Mouse (Mus musculus) kidney, adult 2 months (tissue): ENCODE results near the gene Stn1. TPM values are rescaled to one million over a fixed set of nuclear protein-coding genes. Genes with fewer than 3 reads are reported as not detected.

Experiments used
- DNase-seq: peaks from one replicate; pipeline ENCODE4 v3.0.0; 2021
- H3K27ac ChIP-seq: fragments of 200-500 bp; 2 replicates; pipeline ENCODE4 v1.5.1; 2012; ENCODE audit warnings: low read depth, low read length, control low read depth, inconsistent platforms; ENCODE audit not compliant: insufficient read depth
- H3K27me3 ChIP-seq: fragments of 200-500 bp; replicated peaks from 2 replicates; pipeline ENCODE4 v1.6.1; 2012; ENCODE audit warnings: mild to moderate bottlenecking, moderate library complexity, low read length, inconsistent platforms; ENCODE audit not compliant: control insufficient read depth, insufficient read depth
- H3K36me3 ChIP-seq: fragments of 200-500 bp; 2 replicates; pipeline ENCODE4 v1.6.1; 2012; ENCODE audit warnings: mild to moderate bottlenecking, moderate library complexity, low read length, inconsistent platforms; ENCODE audit not compliant: control insufficient read depth, insufficient read depth
- H3K4me1 ChIP-seq: fragments of 200-500 bp; 2 replicates; pipeline ENCODE4 v1.6.1; 2011; ENCODE audit warnings: low read length; ENCODE audit not compliant: control insufficient read depth, insufficient read depth
- H3K4me3 ChIP-seq: fragments of 200-500 bp; 2 replicates; pipeline ENCODE4 v1.5.1; 2011; ENCODE audit warnings: mild to moderate bottlenecking, low read depth, low read length, control low read depth; ENCODE audit not compliant: insufficient read depth
- CTCF ChIP-seq: fragments of 200-500 bp; conservative IDR thresholded peaks from 2 replicates; pipeline ENCODE4 v1.5.1; 2011; ENCODE audit warnings: low read depth, mild to moderate bottlenecking, control low read depth, low read length, moderate library complexity, mixed read lengths; ENCODE audit not compliant: insufficient read depth, insufficient read length
- POLR2A ChIP-seq: fragments of 200-500 bp; IDR thresholded peaks from one replicate; pipeline ENCODE4 v1.6.1; 2011; ENCODE audit warnings: low read depth, low read length, control low read depth
- WGBS: fragments of 180-500 bp; shearing (Covaris S2); methylation state at CpG from one replicate; pipeline ENCODE4 v1.1.7; 2018; 5-methylcytosine and 5-hydroxymethylcytosine counted together
- polyA plus RNA-seq: library from polyadenylated mRNA; depleted of rRNA; stranded (reverse); fragments of >200 nt; gene quantifications from 2 replicates; pipeline ENCODE4 v1.2.3, GENCODE M21; 2012

The Stn1 gene
- polyA plus RNA-seq, 1 experiment = 12.3 TPM

DNA sequence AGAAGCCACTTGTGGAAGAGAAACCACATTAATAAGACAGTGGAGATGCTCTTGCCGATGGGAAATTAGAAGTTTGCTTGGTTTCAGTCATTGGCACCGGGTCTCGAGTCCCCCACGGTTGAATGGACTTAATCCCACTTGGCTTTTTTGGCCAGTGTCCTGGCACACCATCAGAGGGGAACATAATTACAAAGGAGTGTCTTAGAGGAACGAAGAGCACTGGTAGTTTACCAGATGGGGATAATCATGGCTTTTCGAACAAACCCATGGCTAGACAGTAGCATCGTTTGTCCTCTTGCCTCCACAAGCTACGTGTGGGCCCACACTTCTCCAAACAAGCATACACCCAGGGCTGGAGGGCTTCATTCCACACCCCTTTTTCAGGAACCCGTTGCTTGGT, 40.0 kb downstream of the Stn1 start:
- H3K4me1 ChIP-seq = no peaks in the 10 kb centered on the region; the same call in 1 of the 2 replicates
- no peaks in the 10 kb centered on the region for H3K36me3 ChIP-seq
- TF ChIP-seq CTCF = no peak
- TF ChIP-seq POLR2A = no peak
- H3K4me3 ChIP-seq = no peak overlapping the region
- no peak overlapping the region for H3K27ac ChIP-seq
- DNase-seq = no peak
- WGBS = 79% methylated on average over 9 of the region's 9 CpGs
- no peaks in the 10 kb centered on the region for H3K27me3 ChIP-seq

- H3K4me1 ChIP-seq = no peaks in the 10 kb centered on the region; the same call in 1 of the 2 replicates
- WGBS = 83% methylated on average over 23 of the region's 23 CpGs
- DNase-seq = no peak
- TF ChIP-seq CTCF (no peak), POLR2A (no peak)
- H3K4me3 ChIP-seq = no peak overlapping the region
- H3K27me3 ChIP-seq = no peaks in the 10 kb centered on the region
- H3K27ac ChIP-seq = no peak overlapping the region
- H3K36me3 ChIP-seq = no peaks in the 10 kb centered on the region
Measured at GRCm38 (mm10) chr19:47493017-47493997, 44.0 kb downstream of the Stn1 start.

GRCm38 (mm10) chr19:47492422-47492821, 44.9 kb downstream of the Stn1 start:
- no peak for TF ChIP-seq CTCF
- no peak for TF ChIP-seq POLR2A
- no peaks in the 10 kb centered on the region for H3K27me3 ChIP-seq
- H3K36me3 ChIP-seq = no peaks in the 10 kb centered on the region
- H3K4me3 ChIP-seq = no peak overlapping the region
- WGBS = 88% methylated on average over 6 of the region's 6 CpGs
- no peaks in the 10 kb centered on the region; the same call in 1 of the 2 replicates for H3K4me1 ChIP-seq
- peak overlapping the region; percentile 16; the same call in 1 of the 2 replicates for H3K27ac ChIP-seq
- DNase-seq = no peak

DNA sequence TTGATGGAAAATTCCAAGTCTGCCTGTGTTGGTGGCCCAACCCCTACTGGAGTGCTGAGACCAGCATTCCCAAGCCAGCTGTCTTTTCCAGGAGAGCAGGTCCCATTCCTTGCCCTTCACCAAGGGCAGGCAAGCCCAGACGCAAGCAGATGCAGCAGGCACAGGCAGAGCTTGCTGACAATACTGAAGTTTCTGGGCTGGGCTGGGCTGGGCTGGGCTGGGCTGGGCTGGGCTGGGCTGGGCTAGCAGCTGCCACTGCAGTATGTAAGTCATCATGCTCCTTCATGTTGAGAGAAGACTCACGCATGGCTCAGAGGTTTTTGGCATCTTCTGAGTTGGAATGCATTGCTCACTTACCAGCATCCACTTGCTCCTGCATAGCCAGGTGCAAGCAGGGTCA, 45.5 kb downstream of the Stn1 start:
- H3K27me3 ChIP-seq = no peaks in the 10 kb centered on the region
- no peaks in the 10 kb centered on the region for H3K36me3 ChIP-seq
- H3K27ac ChIP-seq = peak overlapping the region; percentile 16; the same call in 1 of the 2 replicates
- no peak for TF ChIP-seq CTCF
- no peak for TF ChIP-seq POLR2A
- WGBS = 49% methylated on average over 2 of the region's 2 CpGs
- peak; percentile 45 for DNase-seq
- H3K4me3 ChIP-seq = no peak overlapping the region
- H3K4me1 ChIP-seq = no peaks in the 10 kb centered on the region; the same call in 1 of the 2 replicates

DNA sequence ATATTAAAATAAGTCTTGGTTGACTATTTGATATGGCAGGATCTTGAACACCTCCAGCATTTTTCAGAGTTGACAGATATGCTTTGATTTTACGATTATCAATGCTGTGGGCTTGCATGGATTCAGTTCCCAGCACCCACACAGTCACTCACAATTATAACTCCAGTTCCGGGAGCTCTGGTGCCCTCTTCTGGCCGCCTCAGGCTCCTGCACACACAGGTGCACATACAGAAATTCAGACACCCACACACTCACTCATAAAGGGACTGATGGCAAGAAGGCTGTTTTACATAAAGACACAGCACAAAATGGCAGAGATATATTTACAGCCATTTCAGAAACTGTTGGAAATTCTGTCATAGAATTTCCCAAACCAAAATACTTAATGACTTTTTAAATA, 48.1 kb downstream of the Stn1 start:
- WGBS = 93% methylated on average over 3 of the region's 3 CpGs
- H3K4me1 ChIP-seq = no peaks in the 10 kb centered on the region; the same call in 1 of the 2 replicates
- H3K27ac ChIP-seq = no peak overlapping the region
- H3K36me3 ChIP-seq = no peaks in the 10 kb centered on the region
- TF ChIP-seq CTCF = no peak
- no peak for TF ChIP-seq POLR2A
- no peak for DNase-seq
- H3K4me3 ChIP-seq = no peak overlapping the region
- H3K27me3 ChIP-seq = no peaks in the 10 kb centered on the region

GRCm38 (mm10) chr19:47488250-47488649, 49.1 kb downstream of the Stn1 start:
- H3K36me3 ChIP-seq = no peaks in the 10 kb centered on the region
- no peaks in the 10 kb centered on the region; the same call in 1 of the 2 replicates for H3K4me1 ChIP-seq
- no peak for DNase-seq
- H3K27me3 ChIP-seq = no peaks in the 10 kb centered on the region
- H3K4me3 ChIP-seq = no peak overlapping the region
- peak; percentile 52 for TF ChIP-seq CTCF
- TF ChIP-seq POLR2A = no peak
- H3K27ac ChIP-seq = no peak overlapping the region
- WGBS = 49% methylated on average over 4 of the region's 4 CpGs

DNA sequence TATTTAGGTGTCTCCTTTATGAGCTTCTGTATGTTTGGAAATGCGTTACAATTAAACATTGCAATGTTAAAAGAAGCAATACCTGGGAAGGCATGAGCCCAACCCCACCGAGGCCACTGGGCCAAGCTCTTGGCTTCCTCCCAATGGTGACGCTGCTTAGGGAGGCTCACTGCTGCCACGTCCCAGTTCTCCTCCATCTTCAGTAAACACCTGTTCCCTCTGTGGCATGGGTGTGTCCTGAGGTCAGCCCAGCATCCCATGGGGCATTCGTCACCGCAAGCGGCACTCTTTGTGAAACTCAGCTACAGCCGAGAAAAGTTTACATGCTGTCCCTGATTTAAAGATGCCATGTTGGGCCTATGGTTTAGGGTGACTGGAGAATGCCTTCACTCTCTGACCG, 49.7 kb downstream of the Stn1 start:
- H3K4me3 ChIP-seq = no peak overlapping the region
- H3K36me3 ChIP-seq = no peaks in the 10 kb centered on the region
- DNase-seq = no peak
- 81% methylated on average over 9 of the region's 9 CpGs for WGBS
- no peaks in the 10 kb centered on the region; the same call in 1 of the 2 replicates for H3K4me1 ChIP-seq
- no peak overlapping the region for H3K27ac ChIP-seq
- no peaks in the 10 kb centered on the region for H3K27me3 ChIP-seq
- TF ChIP-seq CTCF (no peak), POLR2A (no peak)
